ENCODE assay signal across 19 mouse cellular contexts in the genomic region with DNA sequence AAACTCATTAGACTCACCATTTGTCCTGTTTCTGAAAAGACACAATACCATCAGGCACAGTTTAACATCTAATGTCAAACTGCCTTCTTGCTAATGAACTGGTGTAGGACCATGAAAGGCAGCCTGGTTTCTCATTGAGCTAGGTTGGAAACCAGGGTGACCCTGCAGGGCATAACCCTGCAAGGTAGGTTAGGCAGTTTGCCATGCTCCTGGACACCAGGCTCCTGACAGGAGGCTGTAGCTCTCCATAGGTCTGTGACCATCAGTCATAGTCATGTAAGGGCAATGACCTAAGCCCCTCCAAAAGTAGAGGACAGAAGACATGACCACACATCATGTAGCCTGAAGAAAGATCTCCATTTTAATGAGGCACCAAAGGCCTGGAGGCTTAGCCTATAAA.
DNase-seq lines count a peak whose midpoint lies in the region; ATAC-seq and TF ChIP-seq lines count a peak whose summit lies in the region.
"Had no signal": no experiment of that assay in that cellular context is flagged by ENCODE, and none has a peak within 500 bp of the region (broad histone marks: within the 10 kb centered on the region; RNA-seq: fewer than 3 reads in every experiment).

No protein-coding gene starts in this region.

- no peaks in the 10 kb centered on the region for H3K4me1 ChIP-seq in kidney, embryonic 15.5 days
- H3K4me1 ChIP-seq in kidney, adult 2 months (ENCODE audit: control insufficient read depth, insufficient read depth, low read length), result 0 out of 2 replicates have a peak, but pooled peaks cover 3% of the 10 kb centered on the region
- no peaks in the 10 kb centered on the region for H3K4me1 ChIP-seq in kidney, embryonic 16.5 days (ENCODE audit: insufficient read depth, low read length)
- H3K4me1 ChIP-seq in kidney, embryonic 14.5 days (ENCODE audit: control insufficient read depth, insufficient read depth, low read length), result no peaks in the 10 kb centered on the region

- H3K27me3 ChIP-seq in kidney, embryonic 15.5 days, result no peaks in the 10 kb centered on the region
- no peaks in the 10 kb centered on the region for H3K27me3 ChIP-seq in kidney, adult 2 months (replicated peaks; ENCODE audit: control insufficient read depth, insufficient read depth, low read length)
- no peaks in the 10 kb centered on the region for H3K27me3 ChIP-seq in kidney, embryonic 16.5 days (ENCODE audit: insufficient read depth, low read length)
- no peaks in the 10 kb centered on the region for H3K27me3 ChIP-seq in kidney, embryonic 14.5 days (ENCODE audit: control insufficient read depth, insufficient read depth, low read length)
- H3K27me3 ChIP-seq: CH12.LX, Patski had no signal

- no peak overlapping the region for H3K4me3 ChIP-seq in kidney, embryonic 15.5 days (replicated peaks)
- no peak overlapping the region for H3K4me3 ChIP-seq in kidney, adult 2 months (ENCODE audit: insufficient read depth, low read depth, low read length)
- H3K4me3 ChIP-seq in kidney, embryonic 16.5 days (ENCODE audit: low read length), result no peak overlapping the region
- H3K4me3 ChIP-seq in kidney, embryonic 14.5 days (ENCODE audit: low read length), result no peak overlapping the region

- no peak overlapping the region for H3K27ac ChIP-seq in kidney, embryonic 15.5 days
- no peak overlapping the region for H3K27ac ChIP-seq in kidney, adult 2 months (ENCODE audit: insufficient read depth, low read depth, low read length)
- H3K27ac ChIP-seq in kidney, embryonic 16.5 days (ENCODE audit: low read length), result no peak overlapping the region
- no peak overlapping the region for H3K27ac ChIP-seq in kidney, embryonic 14.5 days (ENCODE audit: low read depth, low read length)

- H3K4me2 ChIP-seq in kidney, embryonic 15.5 days, result no peak overlapping the region
- H3K4me2 ChIP-seq in kidney, embryonic 16.5 days (replicated peaks; ENCODE audit: low read depth, low read length), result no peak overlapping the region
- no peak overlapping the region for H3K4me2 ChIP-seq in kidney, embryonic 14.5 days (replicated peaks; ENCODE audit: low read depth, low read length)

- no peak overlapping the region for H3K9ac ChIP-seq in kidney, embryonic 15.5 days
- no peak overlapping the region for H3K9ac ChIP-seq in kidney, embryonic 16.5 days (replicated peaks; ENCODE audit: low read length)
- no peak overlapping the region for H3K9ac ChIP-seq in kidney, embryonic 14.5 days (ENCODE audit: low read depth, low read length)

- no peak for TF ChIP-seq POLR2A in kidney, adult 2 months (IDR thresholded peaks at IDR 0.05; ENCODE audit: low read depth, low read length)

- no peak for DNase-seq in kidney, adult 2 months
- DNase-seq: adrenal gland, adult 2 months; adrenal gland, adult 8-10 months; adrenal gland, postnatal 10 days; adrenal gland, postnatal 14 days; adrenal gland, postnatal 25 days; adrenal gland, postnatal 36 days; B cell, adult 2 months; cerebellum, adult 11 months; cerebellum, adult 11-12 months; cerebellum, adult 18-20 months had no signal

- no peak for TF ChIP-seq CTCF in kidney, adult 2 months (conservative IDR thresholded peaks at IDR 0.05; ENCODE audit: insufficient read depth, insufficient read length, low read depth, low read length)

- no peaks in the 10 kb centered on the region for H3K36me3 ChIP-seq in kidney, embryonic 15.5 days
- H3K36me3 ChIP-seq in kidney, adult 2 months (ENCODE audit: control insufficient read depth, insufficient read depth, low read length), result no peaks in the 10 kb centered on the region
- H3K36me3 ChIP-seq in kidney, embryonic 16.5 days (ENCODE audit: insufficient read depth, low read length), result no peaks in the 10 kb centered on the region
- H3K36me3 ChIP-seq in kidney, embryonic 14.5 days (ENCODE audit: control insufficient read depth, insufficient read depth, low read length), result no peaks in the 10 kb centered on the region

- ATAC-seq in kidney, embryonic 15.5 days (replicated peaks; ENCODE audit: low FRiP score), result peak; percentile 79
- peak; percentile 73; the same call in 1 of the 2 replicates for ATAC-seq in kidney, embryonic 16.5 days (ENCODE audit: low FRiP score, low TSS enrichment)
- no peak for ATAC-seq in kidney, embryonic 14.5 days (ENCODE audit: low FRiP score, low TSS enrichment)
- ATAC-seq: activated CD4-positive, CD25-positive, alpha-beta regulatory T cell, adult 4 months; CD4-positive, CD25-positive, alpha-beta regulatory T cell, adult 4 months; Patski had no signal

- H3K9me3 ChIP-seq in kidney, embryonic 15.5 days (replicated peaks), result no peaks in the 10 kb centered on the region
- no peaks in the 10 kb centered on the region for H3K9me3 ChIP-seq in kidney, embryonic 16.5 days (ENCODE audit: low read length)
- H3K9me3 ChIP-seq in kidney, embryonic 14.5 days (ENCODE audit: control insufficient read depth, low read length), result no peaks in the 10 kb centered on the region
- H3K9me3 ChIP-seq: G1E had no signal
